Mouse (Mus musculus) MEL (cell line): ENCODE results near the gene Arhgap6. TPM values are rescaled to one million over a fixed set of nuclear protein-coding genes. Genes with fewer than 3 reads are reported as not detected.

Source experiments
- DNase-seq: peaks from one replicate; pipeline ENCODE4 v3.0.0; 2011; ENCODE audit warnings: low read depth, low spot score
- H3K27ac ChIP-seq: 2 replicates; pipeline ENCODE4 v1.5.1; 2012; ENCODE audit warnings: low read depth, mild to moderate bottlenecking, control low read depth, low read length, moderate library complexity; ENCODE audit not compliant: control insufficient read depth
- H3K27me3 ChIP-seq, 2 experiments: fragments of 150-350 bp in 1 of 2; sonication (generic) in 1 of 2; 2 replicates each; pipeline ENCODE4 v1.6.1; 2012; ENCODE audit warnings: low read length in 2 of 2, mild to moderate bottlenecking in 2 of 2, improper control_type of control experiment in 1 of 2, moderate library complexity in 1 of 2; ENCODE audit not compliant: insufficient read depth in 2 of 2, control insufficient read depth in 1 of 2
- H3K36me3 ChIP-seq, 2 experiments: 2 replicates each; pipeline ENCODE4 v1.6.1; 2012 to 2014; ENCODE audit warnings: low read length in 2 of 2, improper control_type of control experiment in 1 of 2, inconsistent platforms in 1 of 2, mild to moderate bottlenecking in 1 of 2; ENCODE audit not compliant: insufficient read depth in 2 of 2, control insufficient read depth in 1 of 2
- H3K4me1 ChIP-seq, 2 experiments: fragments of 150-350 bp in 1 of 2; sonication (generic) in 1 of 2; 2 replicates each; pipeline ENCODE4 v1.6.1; 2012; ENCODE audit warnings: low read length in 2 of 2, improper control_type of control experiment in 1 of 2, mild to moderate bottlenecking in 1 of 2; ENCODE audit not compliant: insufficient read depth in 2 of 2, control insufficient read depth in 1 of 2
- H3K4me3 ChIP-seq, 2 experiments: fragments of 150-350 bp in 1 of 2; sonication (generic) in 1 of 2; 2 replicates each; pipeline ENCODE4 v1.5.1; 2012; ENCODE audit warnings: low read depth in 2 of 2, low read length in 2 of 2, mild to moderate bottlenecking in 2 of 2, moderate library complexity in 2 of 2, control low read depth in 1 of 2, improper control_type of control experiment in 1 of 2; ENCODE audit not compliant: control insufficient read depth in 1 of 2, insufficient read depth in 1 of 2
- H3K79me2 ChIP-seq: 2 replicates; pipeline ENCODE4 v1.6.1; 2012; ENCODE audit warnings: mild to moderate bottlenecking, low read length, moderate library complexity; ENCODE audit not compliant: control insufficient read depth, poor library complexity, insufficient read depth
- H3K9ac ChIP-seq: 2 replicates; pipeline ENCODE4 v1.6.1; 2012; ENCODE audit warnings: low read depth, mild to moderate bottlenecking, control low read depth, low read length, moderate library complexity; ENCODE audit not compliant: control insufficient read depth, poor library complexity, severe bottlenecking
- H3K9me3 ChIP-seq: fragments of 150-350 bp; sonication (generic); replicated peaks from 2 replicates; pipeline ENCODE4 v1.6.1; 2012; ENCODE audit warnings: mild to moderate bottlenecking, low read length, improper control_type of control experiment, moderate library complexity; ENCODE audit not compliant: insufficient read depth
- BHLHE40 ChIP-seq: IDR thresholded peaks from 2 replicates; pipeline ENCODE4 v1.6.1; 2012; ENCODE audit warnings: low read depth, mild to moderate bottlenecking, inconsistent platforms, low read length, improper control_type of control experiment, borderline replicate concordance
- CHD2 ChIP-seq: IDR thresholded peaks from 2 replicates; pipeline ENCODE4 v1.6.1; 2011; ENCODE audit warnings: low read length, improper control_type of control experiment
- CTCF ChIP-seq, 3 experiments: IDR thresholded peaks in 2 of 3; conservative IDR thresholded peaks in 1 of 3; 2 replicates each; pipeline ENCODE4 v1.5.1; 2011 to 2012; ENCODE audit warnings: low read length in 3 of 3, low read depth in 2 of 3, mild to moderate bottlenecking in 2 of 3, improper control_type of control experiment in 1 of 3, inconsistent platforms in 1 of 3, mixed read lengths in 1 of 3, moderate library complexity in 1 of 3; ENCODE audit not compliant: control insufficient read depth in 1 of 3, insufficient read depth in 1 of 3, poor library complexity in 1 of 3, severe bottlenecking in 1 of 3
- E2F4 ChIP-seq: IDR thresholded peaks from 2 replicates; pipeline ENCODE4 v1.6.1; 2011; ENCODE audit warnings: low read depth, low read length, improper control_type of control experiment, borderline replicate concordance
- ETS1 ChIP-seq: IDR thresholded peaks from 2 replicates; pipeline ENCODE4 v1.6.1; 2012; ENCODE audit warnings: low read depth, mild to moderate bottlenecking, inconsistent platforms, low read length, improper control_type of control experiment, moderate library complexity
- JUND ChIP-seq: IDR thresholded peaks from 2 replicates; pipeline ENCODE4 v1.6.1; 2011; ENCODE audit warnings: low read depth, mild to moderate bottlenecking, improper control_type of control experiment, low read length
- MAX ChIP-seq: IDR thresholded peaks from 2 replicates; pipeline ENCODE4 v1.6.1; 2011; ENCODE audit warnings: low read length, improper control_type of control experiment
- MAZ ChIP-seq: IDR thresholded peaks from 2 replicates; pipeline ENCODE4 v1.6.1; 2012; ENCODE audit warnings: low read depth, mild to moderate bottlenecking, inconsistent platforms, low read length, improper control_type of control experiment
- MEF2A ChIP-seq: IDR thresholded peaks from 2 replicates; pipeline ENCODE4 v1.6.1; 2014; ENCODE audit warnings: low read depth, mild to moderate bottlenecking, inconsistent platforms, low read length, improper control_type of control experiment; ENCODE audit not compliant: poor library complexity, insufficient replicate concordance, severe bottlenecking; ENCODE audit errors: extremely low read depth
- MYB ChIP-seq: IDR thresholded peaks from 2 replicates; pipeline ENCODE4 v1.6.1; 2011; ENCODE audit warnings: mild to moderate bottlenecking, low read depth, low read length, improper control_type of control experiment
- POLR2A ChIP-seq, 2 experiments: IDR thresholded peaks; 2 replicates each; pipeline ENCODE4 v1.6.1; 2011 to 2012; ENCODE audit warnings: low read length in 2 of 2, mild to moderate bottlenecking in 2 of 2, control low read depth in 1 of 2, improper control_type of control experiment in 1 of 2, low read depth in 1 of 2, moderate library complexity in 1 of 2; ENCODE audit not compliant: control insufficient read depth in 1 of 2, insufficient read depth in 1 of 2, poor library complexity in 1 of 2
- SIN3A ChIP-seq: IDR thresholded peaks from 2 replicates; pipeline ENCODE4 v1.6.1; 2012; ENCODE audit warnings: low read length, improper control_type of control experiment, inconsistent platforms
- TAL1 ChIP-seq: IDR thresholded peaks from 2 replicates; pipeline ENCODE4 v1.6.1; 2012; ENCODE audit warnings: mild to moderate bottlenecking, inconsistent platforms, low read length, moderate library complexity, mixed read lengths
- TBP ChIP-seq: IDR thresholded peaks from 2 replicates; pipeline ENCODE4 v1.8.0; 2011; ENCODE audit warnings: low read depth, low read length, improper control_type of control experiment
- UBTF ChIP-seq: IDR thresholded peaks from 2 replicates; pipeline ENCODE4 v1.6.1; 2012; ENCODE audit warnings: low read depth, mild to moderate bottlenecking, inconsistent platforms, low read length, improper control_type of control experiment, moderate library complexity, borderline replicate concordance; ENCODE audit not compliant: insufficient read depth
- USF1 ChIP-seq: IDR thresholded peaks from 2 replicates; pipeline ENCODE4 v1.6.1; 2014; ENCODE audit warnings: low read depth, mild to moderate bottlenecking, inconsistent platforms, low read length, improper control_type of control experiment, moderate library complexity
- USF2 ChIP-seq, 2 experiments: IDR thresholded peaks; 2 replicates each; pipeline ENCODE4 v1.6.1; 2011 to 2012; ENCODE audit warnings: improper control_type of control experiment in 2 of 2, low read length in 2 of 2, borderline replicate concordance in 1 of 2, inconsistent platforms in 1 of 2, low read depth in 1 of 2, mild to moderate bottlenecking in 1 of 2; ENCODE audit not compliant: insufficient read depth in 1 of 2
- ZC3H11A ChIP-seq: IDR thresholded peaks from 2 replicates; pipeline ENCODE4 v1.6.1; 2012; ENCODE audit warnings: low read depth, mild to moderate bottlenecking, inconsistent platforms, low read length, improper control_type of control experiment
- ZKSCAN1 ChIP-seq: IDR thresholded peaks from 2 replicates; pipeline ENCODE4 v1.6.1; 2012; ENCODE audit warnings: low read depth, mild to moderate bottlenecking, inconsistent platforms, low read length, improper control_type of control experiment, moderate library complexity
- ZNF384 ChIP-seq: IDR thresholded peaks from 2 replicates; pipeline ENCODE4 v1.6.1; 2012; ENCODE audit warnings: low read depth, mild to moderate bottlenecking, inconsistent platforms, low read length, improper control_type of control experiment
- polyA plus RNA-seq, 2 experiments: library from polyadenylated mRNA; stranded (reverse) in 1 of 2; unstranded in 1 of 2; fragments of >175 nt in 1 of 2; fragments of >200 nt in 1 of 2; gene quantifications; 2 replicates each; pipeline versions ENCODE4 v1.2.1 to v1.2.4; 2012; ENCODE audit warnings: low replicate concordance in 2 of 2, low read depth in 1 of 2; ENCODE audit not compliant: insufficient read length in 2 of 2, insufficient read depth in 1 of 2, missing spikeins in 1 of 2
- total RNA-seq: library from RNA; depleted of rRNA; stranded (reverse); fragments of 300-350 nt; gene quantifications from 2 replicates; pipeline ENCODE4 v1.2.3, GENCODE M21; 2012

Arhgap6 gene
- total and polyA plus RNA-seq, 3 experiments: 4.4 to 21.7 TPM; not detected in 1

GRCm38 (mm10) chrX:168913519-168913918 lies 118.6 kb downstream of the Arhgap6 start:
- TF ChIP-seq CHD2: no peak
- TF ChIP-seq MYB: no peak
- TF ChIP-seq POLR2A (IDR thresholded peaks at IDR 0.05; ENCODE audit: control insufficient read depth in 1 of 2, insufficient read depth in 1 of 2, low read depth in 1 of 2, low read length in 2 of 2, poor library complexity in 1 of 2): no peak
- no peak for TF ChIP-seq JUND
- TF ChIP-seq MAZ: no peak
- no peak for TF ChIP-seq MAX
- TF ChIP-seq CTCF (IDR thresholded peaks at IDR 0.05 in 2 of 3, conservative IDR thresholded peaks at IDR 0.05 in 1 of 3; ENCODE audit: control insufficient read depth in 1 of 3, insufficient read depth in 1 of 3, low read depth in 2 of 3, low read length in 3 of 3, poor library complexity in 1 of 3, severe bottlenecking in 1 of 3): no peak
- TF ChIP-seq SIN3A: no peak
- no peak for TF ChIP-seq TAL1
- H3K4me3 ChIP-seq: no peak overlapping the region
- H3K36me3 ChIP-seq: no peaks in the 10 kb centered on the region
- H3K9ac ChIP-seq: no peak overlapping the region
- no peak overlapping the region for H3K27ac ChIP-seq
- peaks cover 0 to 3% of the 10 kb centered on the region in 2 experiments; a peak in 1 of 4 replicates for H3K27me3 ChIP-seq
- no peaks in the 10 kb centered on the region for H3K4me1 ChIP-seq
- no peaks in the 10 kb centered on the region for H3K79me2 ChIP-seq
- H3K9me3 ChIP-seq: no peaks in the 10 kb centered on the region
- peak; percentile 43 for DNase-seq

DNA sequence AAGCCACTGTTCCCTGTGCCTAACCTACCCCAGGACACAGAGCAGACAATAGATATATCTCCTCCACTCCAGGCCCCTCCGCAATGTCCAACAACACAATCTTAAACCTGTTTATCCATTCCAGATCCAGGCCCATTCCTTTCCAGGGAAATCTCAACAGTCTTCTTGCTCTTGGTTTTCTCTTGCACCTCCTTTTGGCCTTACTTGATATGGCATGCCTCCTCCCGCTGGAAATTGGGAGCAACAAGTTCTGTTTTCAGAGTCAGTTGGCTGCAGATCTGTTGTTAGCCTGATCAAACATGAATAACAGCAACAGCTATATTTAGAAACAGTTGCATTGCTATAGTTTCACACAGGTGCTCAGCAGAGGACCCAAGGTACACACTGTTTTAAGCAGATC lies 126.0 kb downstream of the Arhgap6 start:
- Histone ChIP-seq H3K4me3 (no peak overlapping the region), H3K36me3 (no peaks in the 10 kb centered on the region), H3K4me1 (no peaks in the 10 kb centered on the region), H3K79me2 (no peaks in the 10 kb centered on the region), H3K27ac (no peak overlapping the region), H3K27me3 (no peaks in the 10 kb centered on the region), H3K9me3 (no peaks in the 10 kb centered on the region), H3K9ac (no peak overlapping the region)
- TF ChIP-seq ETS1: no peak
- no peak for TF ChIP-seq MEF2A
- no peak for TF ChIP-seq UBTF
- no peak for TF ChIP-seq ZNF384
- TF ChIP-seq USF1: no peak
- no peak for TF ChIP-seq MAX
- TF ChIP-seq ZC3H11A: no peak
- TF ChIP-seq USF2 (IDR thresholded peaks at IDR 0.05; ENCODE audit: borderline replicate concordance in 1 of 2, insufficient read depth in 1 of 2, low read depth in 1 of 2, low read length in 2 of 2): no peak
- no peak for TF ChIP-seq BHLHE40
- TF ChIP-seq E2F4: no peak
- TF ChIP-seq ZKSCAN1: no peak
- no peak for TF ChIP-seq TBP
- no peak for TF ChIP-seq POLR2A (IDR thresholded peaks at IDR 0.05; ENCODE audit: control insufficient read depth in 1 of 2, insufficient read depth in 1 of 2, low read depth in 1 of 2, low read length in 2 of 2, poor library complexity in 1 of 2)
- DNase-seq: no peak
